Mouse (Mus musculus): ENCODE results near the gene Lrig3. TPM values are rescaled to one million over a fixed set of nuclear protein-coding genes. Genes with fewer than 3 reads are reported as not detected.

Lrig3 gene
- polyA plus RNA-seq, 1 experiment, result 1.3 TPM

- no peak for TF ChIP-seq POLR2A (IDR thresholded peaks at IDR 0.05; ENCODE audit: borderline replicate concordance, control insufficient read depth, low read depth, low read length)
- TF ChIP-seq CTCF (IDR thresholded peaks at IDR 0.05; ENCODE audit: control insufficient read depth, insufficient read depth, low read length), result no peak
- 87% methylated on average over 11 of the region's 11 CpGs for WGBS
Observed at GRCm38 (mm10) chr10:125988037-125988436, 22.1 kb downstream of the Lrig3 start.

DNA sequence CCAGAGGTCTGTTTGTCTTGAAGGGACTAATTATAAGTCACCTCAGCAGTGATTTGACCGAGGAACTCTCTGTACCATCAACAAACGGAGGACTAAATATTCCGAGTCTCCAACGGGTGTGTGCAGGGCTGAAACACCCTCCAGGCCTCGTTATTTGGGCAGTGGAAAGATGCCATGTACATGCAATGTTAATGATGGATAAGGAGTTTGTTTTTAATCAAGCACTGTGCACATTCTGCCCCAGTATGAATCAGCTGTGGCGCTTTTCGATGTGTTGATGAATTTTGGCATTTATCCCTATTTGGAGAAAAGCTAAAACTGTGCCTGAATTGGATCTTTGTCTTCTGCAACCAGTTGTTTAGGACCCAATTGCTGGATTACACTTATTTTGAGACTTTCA, 23.9 kb downstream of the Lrig3 start:
- no peak overlapping the region for H3K27ac ChIP-seq (ENCODE audit: control insufficient read depth, insufficient read depth, low read depth, low read length, poor library complexity)

More at GRCm38 (mm10) chr10:125988037-125988436, 22.1 kb downstream of the Lrig3 start:
- H3K27ac ChIP-seq (ENCODE audit: control insufficient read depth, insufficient read depth, low read depth, low read length, poor library complexity), result no peak overlapping the region
- H3K4me3 ChIP-seq (replicated peaks; ENCODE audit: control insufficient read depth, low read depth, low read length), result no peak overlapping the region
- H3K4me1 ChIP-seq (ENCODE audit: control insufficient read depth, insufficient read depth, low read length), result no peaks in the 10 kb centered on the region

GRCm38 (mm10) chr10:125990394-125990793, 24.4 kb downstream of the Lrig3 start:
- WGBS, result 63% methylated on average over 5 of the region's 5 CpGs
- Histone ChIP-seq H3K27ac (ENCODE audit: control insufficient read depth, insufficient read depth, low read depth, low read length, poor library complexity) (no peak overlapping the region), H3K4me1 (ENCODE audit: control insufficient read depth, insufficient read depth, low read length) (no peaks in the 10 kb centered on the region), H3K4me3 (replicated peaks; ENCODE audit: control insufficient read depth, low read depth, low read length) (no peak overlapping the region)
- TF ChIP-seq CTCF (IDR thresholded peaks at IDR 0.05; ENCODE audit: control insufficient read depth, insufficient read depth, low read length) (no peak), POLR2A (IDR thresholded peaks at IDR 0.05; ENCODE audit: borderline replicate concordance, control insufficient read depth, low read depth, low read length) (no peak)

More for the DNA sequence above, 23.9 kb downstream of the Lrig3 start:
- Histone ChIP-seq H3K4me3 (replicated peaks; ENCODE audit: control insufficient read depth, low read depth, low read length) (no peak overlapping the region), H3K4me1 (ENCODE audit: control insufficient read depth, insufficient read depth, low read length) (no peaks in the 10 kb centered on the region)
- no peak for TF ChIP-seq CTCF (IDR thresholded peaks at IDR 0.05; ENCODE audit: control insufficient read depth, insufficient read depth, low read length)
- TF ChIP-seq POLR2A (IDR thresholded peaks at IDR 0.05; ENCODE audit: borderline replicate concordance, control insufficient read depth, low read depth, low read length), result no peak
- 76% methylated on average over 7 of the region's 7 CpGs for WGBS

DNA sequence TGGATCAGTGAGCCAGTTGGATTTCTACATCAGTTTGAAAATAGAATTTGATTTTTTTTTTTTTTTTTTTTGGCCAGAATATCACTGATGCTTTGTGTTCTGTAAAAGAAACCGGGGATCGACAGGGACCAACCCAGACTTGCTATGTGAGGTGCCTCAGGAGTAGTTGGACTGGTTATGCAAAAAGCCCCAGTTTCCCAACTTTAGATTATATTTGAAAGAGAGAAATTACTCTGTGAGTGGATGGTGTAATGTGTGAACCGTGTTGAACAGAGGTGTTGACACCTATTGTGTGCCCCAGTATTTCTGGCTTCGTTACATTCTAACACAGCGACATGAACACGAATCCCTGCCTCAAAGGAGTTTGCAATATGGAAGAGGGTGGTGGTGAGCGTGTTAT, 25.9 kb downstream of the Lrig3 start:
- Histone ChIP-seq H3K4me1 (ENCODE audit: control insufficient read depth, insufficient read depth, low read length) (no peaks in the 10 kb centered on the region), H3K4me3 (replicated peaks; ENCODE audit: control insufficient read depth, low read depth, low read length) (no peak overlapping the region), H3K27ac (ENCODE audit: control insufficient read depth, insufficient read depth, low read depth, low read length, poor library complexity) (no peak overlapping the region)
- no peak for TF ChIP-seq CTCF (IDR thresholded peaks at IDR 0.05; ENCODE audit: control insufficient read depth, insufficient read depth, low read length)
- no peak for TF ChIP-seq POLR2A (IDR thresholded peaks at IDR 0.05; ENCODE audit: borderline replicate concordance, control insufficient read depth, low read depth, low read length)
- 85% methylated on average over 7 of the region's 7 CpGs for WGBS

DNA sequence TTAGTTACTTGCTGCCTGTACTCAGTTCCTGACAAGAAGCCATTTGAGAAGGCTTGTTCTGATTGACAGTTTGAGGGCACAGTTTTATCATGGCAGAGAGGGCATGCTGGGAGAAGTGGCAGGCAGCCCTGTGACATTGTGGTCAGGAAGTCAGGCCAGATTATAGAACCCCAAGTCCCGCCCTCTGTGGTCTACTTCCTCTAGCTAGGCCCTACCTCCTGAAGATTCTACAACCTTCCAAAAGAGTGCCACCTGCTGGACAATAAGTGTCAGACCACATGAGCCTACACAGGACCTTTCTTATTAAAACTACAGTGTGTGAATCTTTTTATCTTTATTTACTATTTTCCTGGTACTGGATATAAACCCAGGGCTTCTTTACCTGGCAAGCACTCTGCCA, 28.9 kb downstream of the Lrig3 start:
- H3K4me3 ChIP-seq (replicated peaks; ENCODE audit: control insufficient read depth, low read depth, low read length), result no peak overlapping the region
- WGBS, result 30% methylated on average over 1 of the region's 1 CpGs
- TF ChIP-seq CTCF (IDR thresholded peaks at IDR 0.05; ENCODE audit: control insufficient read depth, insufficient read depth, low read length), result no peak
- no peak for TF ChIP-seq POLR2A (IDR thresholded peaks at IDR 0.05; ENCODE audit: borderline replicate concordance, control insufficient read depth, low read depth, low read length)
- no peaks in the 10 kb centered on the region for H3K4me1 ChIP-seq (ENCODE audit: control insufficient read depth, insufficient read depth, low read length)
- no peak overlapping the region for H3K27ac ChIP-seq (ENCODE audit: control insufficient read depth, insufficient read depth, low read depth, low read length, poor library complexity)

GRCm38 (mm10) chr10:125995701-125996100, 29.7 kb downstream of the Lrig3 start:
- Histone ChIP-seq H3K4me3 (replicated peaks; ENCODE audit: control insufficient read depth, low read depth, low read length) (no peak overlapping the region), H3K27ac (ENCODE audit: control insufficient read depth, insufficient read depth, low read depth, low read length, poor library complexity) (no peak overlapping the region), H3K4me1 (ENCODE audit: control insufficient read depth, insufficient read depth, low read length) (no peaks in the 10 kb centered on the region)
- 84% methylated on average over 6 of the region's 6 CpGs for WGBS
- TF ChIP-seq POLR2A (IDR thresholded peaks at IDR 0.05; ENCODE audit: borderline replicate concordance, control insufficient read depth, low read depth, low read length) (no peak), CTCF (IDR thresholded peaks at IDR 0.05; ENCODE audit: control insufficient read depth, insufficient read depth, low read length) (no peak)

DNA sequence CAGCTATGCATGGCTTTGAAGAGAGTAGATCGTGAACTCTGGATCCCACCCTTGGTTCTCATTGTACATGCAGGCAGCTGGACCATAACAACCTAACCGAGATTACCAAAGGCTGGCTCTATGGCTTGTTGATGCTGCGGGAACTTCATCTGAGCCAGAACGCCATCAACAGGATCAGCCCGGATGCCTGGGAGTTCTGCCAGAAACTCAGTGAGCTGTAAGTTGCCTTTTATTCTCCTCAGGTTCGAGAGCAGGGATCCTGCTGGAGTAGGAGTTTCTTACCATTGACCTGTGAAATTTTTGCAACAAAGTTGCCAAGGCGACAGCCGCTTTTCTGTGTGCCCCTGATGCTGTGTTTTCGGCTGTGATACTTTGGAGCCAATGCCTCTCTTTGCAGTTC, 31.0 kb downstream of the Lrig3 start:
- 85% methylated on average over 9 of the region's 9 CpGs for WGBS
- Histone ChIP-seq H3K4me1 (ENCODE audit: control insufficient read depth, insufficient read depth, low read length) (no peaks in the 10 kb centered on the region), H3K4me3 (replicated peaks; ENCODE audit: control insufficient read depth, low read depth, low read length) (no peak overlapping the region), H3K27ac (ENCODE audit: control insufficient read depth, insufficient read depth, low read depth, low read length, poor library complexity) (no peak overlapping the region)
- TF ChIP-seq CTCF (IDR thresholded peaks at IDR 0.05; ENCODE audit: control insufficient read depth, insufficient read depth, low read length) (no peak), POLR2A (IDR thresholded peaks at IDR 0.05; ENCODE audit: borderline replicate concordance, control insufficient read depth, low read depth, low read length) (no peak)

DNA sequence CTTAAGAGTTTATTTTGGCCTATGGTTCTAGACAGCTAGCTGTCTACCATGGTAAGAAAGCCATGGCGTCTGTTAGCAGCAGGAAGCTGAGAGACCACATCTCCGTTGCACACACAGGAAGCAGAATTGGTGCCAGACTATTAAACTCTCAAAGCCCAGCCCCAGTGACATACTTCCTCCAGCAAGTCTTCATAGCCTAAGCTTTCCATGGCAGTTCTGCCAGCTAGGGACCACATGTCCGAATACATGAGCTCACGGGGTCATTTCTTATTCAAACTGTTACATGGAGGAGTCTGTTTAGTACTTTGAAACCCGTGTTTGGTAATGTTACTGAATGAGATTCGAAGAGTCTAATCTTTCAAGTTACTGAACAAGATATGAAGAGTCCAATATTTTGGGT, 33.6 kb downstream of the Lrig3 start:
- 65% methylated on average over 6 of the region's 6 CpGs for WGBS
- no peak for TF ChIP-seq POLR2A (IDR thresholded peaks at IDR 0.05; ENCODE audit: borderline replicate concordance, control insufficient read depth, low read depth, low read length)
- no peak for TF ChIP-seq CTCF (IDR thresholded peaks at IDR 0.05; ENCODE audit: control insufficient read depth, insufficient read depth, low read length)
- no peak overlapping the region for H3K27ac ChIP-seq (ENCODE audit: control insufficient read depth, insufficient read depth, low read depth, low read length, poor library complexity)
- H3K4me3 ChIP-seq (replicated peaks; ENCODE audit: control insufficient read depth, low read depth, low read length), result no peak overlapping the region
- no peaks in the 10 kb centered on the region for H3K4me1 ChIP-seq (ENCODE audit: control insufficient read depth, insufficient read depth, low read length)

DNA sequence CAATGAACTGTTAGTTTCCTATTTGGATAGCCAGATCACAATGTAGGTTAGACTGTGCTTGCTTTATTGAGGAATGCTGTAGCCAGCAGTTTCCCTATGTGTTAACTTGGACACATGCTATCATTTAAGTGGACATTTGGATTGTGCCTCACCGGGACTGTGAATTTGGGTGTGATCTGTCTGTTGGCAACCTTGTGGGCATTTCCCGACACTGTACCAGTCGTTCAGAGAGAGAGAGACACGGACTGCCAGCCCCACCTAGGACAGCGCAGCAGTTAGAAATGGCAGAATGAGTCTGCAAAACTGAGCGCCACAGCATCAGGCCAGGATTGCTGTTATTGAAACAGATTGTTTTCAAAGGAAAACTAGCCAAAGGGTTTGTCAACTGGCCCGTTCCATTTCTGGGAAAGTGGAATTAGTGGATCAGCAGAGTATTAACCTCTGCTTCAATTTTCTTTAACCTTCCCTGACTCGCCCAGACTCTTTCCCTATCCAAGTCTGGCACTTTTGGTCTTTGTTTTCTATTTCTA, 35.0 kb downstream of the Lrig3 start:
- H3K4me3 ChIP-seq (replicated peaks; ENCODE audit: control insufficient read depth, low read depth, low read length), result no peak overlapping the region
- WGBS, result 86% methylated on average over 8 of the region's 8 CpGs
- H3K4me1 ChIP-seq (ENCODE audit: control insufficient read depth, insufficient read depth, low read length), result no peaks in the 10 kb centered on the region
- H3K27ac ChIP-seq (ENCODE audit: control insufficient read depth, insufficient read depth, low read depth, low read length, poor library complexity), result no peak overlapping the region
- TF ChIP-seq CTCF (IDR thresholded peaks at IDR 0.05; ENCODE audit: control insufficient read depth, insufficient read depth, low read length) (no peak), POLR2A (IDR thresholded peaks at IDR 0.05; ENCODE audit: borderline replicate concordance, control insufficient read depth, low read depth, low read length) (no peak)
